Comparison of ENCODE assay signal across 8 mouse cellular contexts in genomic region chr5:4040372-4040771, GRCm38 (mm10).
A peak's percentile ranks its signal among the peaks of the same experiment; 100 is the strongest.
DNase-seq lines count a peak whose midpoint lies in the region; TF ChIP-seq lines count a peak whose summit lies in the region.

No protein-coding gene starts in this region.

- H3K36me3 ChIP-seq in heart, adult 2 months (ENCODE audit: control insufficient read depth, insufficient read depth, low read length) = no peaks in the 10 kb centered on the region; the same call in 1 of the 2 replicates
- H3K36me3 ChIP-seq in thymus, adult 2 months (ENCODE audit: control insufficient read depth, insufficient read depth, low read length) = peaks cover 11% of the 10 kb centered on the region; the same call in 1 of the 2 replicates
- H3K36me3 ChIP-seq in liver, adult 2 months (ENCODE audit: control insufficient read depth, insufficient read depth, low read length) = peaks cover 49% of the 10 kb centered on the region

- H3K27ac ChIP-seq in heart, adult 2 months = no peak overlapping the region
- H3K27ac ChIP-seq in thymus, adult 2 months (ENCODE audit: control insufficient read depth, insufficient read depth, low read length) = no peak overlapping the region
- no peak overlapping the region for H3K27ac ChIP-seq in liver, adult 2 months (replicated peaks; ENCODE audit: insufficient read depth, low read depth, low read length)

- TF ChIP-seq CTCF in heart, adult 2 months (IDR thresholded peaks at IDR 0.05) = peak; percentile 45
- TF ChIP-seq CTCF in thymus, adult 2 months (IDR thresholded peaks at IDR 0.05; ENCODE audit: borderline replicate concordance, control insufficient read depth, extremely low read depth, insufficient read depth, low read length, poor library complexity) = no peak
- peak; percentile 54 for TF ChIP-seq CTCF in liver, adult 2 months (IDR thresholded peaks at IDR 0.05; ENCODE audit: low read depth, low read length)

- H3K4me1 ChIP-seq in heart, adult 2 months (ENCODE audit: control insufficient read depth, insufficient read depth, low read length) = no peaks in the 10 kb centered on the region
- no peaks in the 10 kb centered on the region for H3K4me1 ChIP-seq in thymus, adult 2 months (replicated peaks; ENCODE audit: control insufficient read depth, insufficient read depth, low read length)
- H3K4me1 ChIP-seq in liver, adult 2 months (ENCODE audit: control insufficient read depth, insufficient read depth, low read length) = no peaks in the 10 kb centered on the region

- TF ChIP-seq POLR2A in heart, adult 2 months (IDR thresholded peaks at IDR 0.05; ENCODE audit: insufficient read depth, low read depth, low read length) = no peak
- TF ChIP-seq POLR2A in thymus, adult 2 months (IDR thresholded peaks at IDR 0.05; ENCODE audit: control insufficient read depth, extremely low read depth, insufficient read depth, low read length, poor library complexity) = no peak
- no peak for TF ChIP-seq POLR2A in liver, adult 2 months (IDR thresholded peaks at IDR 0.05; ENCODE audit: extremely low read depth, insufficient read depth, low read length)

- H3K9ac ChIP-seq in heart, adult 2 months (ENCODE audit: low read depth, low read length) = no peak overlapping the region
- no peak overlapping the region for H3K9ac ChIP-seq in liver, adult 2 months (ENCODE audit: low read depth, low read length)

- 96% methylated on average over 6 of the region's 6 CpGs for WGBS in heart, adult 2 months
- WGBS in thymus, adult 2 months = 93% methylated on average over 6 of the region's 6 CpGs
- WGBS in liver, adult 2 months = 95% methylated on average over 6 of the region's 6 CpGs

- no peak for DNase-seq in heart, adult 2 months
- no peak for DNase-seq in heart, postnatal 36 days
- DNase-seq in thymus, adult 2 months = peak; percentile 33
- no peak for DNase-seq in thymus, adult 18-20 months
- DNase-seq in liver, adult 2 months (ENCODE audit: extremely low read depth, low read depth, low spot score) = peak; percentile 13
- DNase-seq in urinary bladder, adult 18-20 months (ENCODE audit: low spot score in 2 of 2) = no peak
- DNase-seq in urinary bladder, postnatal 25 days (ENCODE audit: low spot score) = no peak
- no peak for DNase-seq in gastrocnemius, postnatal 4 days (ENCODE audit: low spot score in 2 of 2)

- intact Hi-C loops in heart, adult 2 months (cut with DNase I) = no loop called here
- intact Hi-C loops in heart, postnatal 36 days (cut with DNase I) = no loop called here

- TF ChIP-seq EP300 in heart, adult 2 months (IDR thresholded peaks at IDR 0.05; ENCODE audit: insufficient read depth, low read depth, low read length) = no peak

- no peaks in the 10 kb centered on the region for H3K27me3 ChIP-seq in heart, adult 2 months (ENCODE audit: control insufficient read depth, insufficient read depth, low read length)
- no peaks in the 10 kb centered on the region for H3K27me3 ChIP-seq in thymus, adult 2 months (ENCODE audit: control insufficient read depth, insufficient read depth, low read length)
- H3K27me3 ChIP-seq in liver, adult 2 months (ENCODE audit: control insufficient read depth, insufficient read depth, low read length) = no peaks in the 10 kb centered on the region

- H3K4me3 ChIP-seq in heart, adult 2 months = no peak overlapping the region
- no peak overlapping the region for H3K4me3 ChIP-seq in thymus, adult 2 months (ENCODE audit: control insufficient read depth, insufficient read depth, low read length)
- H3K4me3 ChIP-seq in liver, adult 2 months (ENCODE audit: insufficient read depth, low read depth, low read length) = no peak overlapping the region

- H3K79me2 ChIP-seq in heart, adult 2 months (replicated peaks; ENCODE audit: control insufficient read depth, insufficient read depth, low read length) = no peaks in the 10 kb centered on the region
- peaks cover 2% of the 10 kb centered on the region; the same call in 1 of the 2 replicates for H3K79me2 ChIP-seq in liver, adult 2 months (ENCODE audit: control insufficient read depth, insufficient read depth, low read length)

Comparison
In these comparisons a context has a peak if more than half of its experiments do, and no peak if none do; other contexts are left out.
1. DNase-seq: peak in thymus, adult 2 months (single experiment) and liver, adult 2 months (single experiment); none in heart, adult 2 months (0 of 2), heart, postnatal 36 days (0 of 2), thymus, adult 18-20 months (0 of 2), urinary bladder, adult 18-20 months (0 of 2), urinary bladder, postnatal 25 days (single experiment) and gastrocnemius, postnatal 4 days (0 of 2).